Mouse (Mus musculus): Measurements from ENCODE around the gene Galnt12.
"Not testable (repeated sequence)": the region's sequence is repeated elsewhere in the genome, so short reads cannot be mapped to it uniquely, and the experiment has no call there.

Galnt12 gene

DNA sequence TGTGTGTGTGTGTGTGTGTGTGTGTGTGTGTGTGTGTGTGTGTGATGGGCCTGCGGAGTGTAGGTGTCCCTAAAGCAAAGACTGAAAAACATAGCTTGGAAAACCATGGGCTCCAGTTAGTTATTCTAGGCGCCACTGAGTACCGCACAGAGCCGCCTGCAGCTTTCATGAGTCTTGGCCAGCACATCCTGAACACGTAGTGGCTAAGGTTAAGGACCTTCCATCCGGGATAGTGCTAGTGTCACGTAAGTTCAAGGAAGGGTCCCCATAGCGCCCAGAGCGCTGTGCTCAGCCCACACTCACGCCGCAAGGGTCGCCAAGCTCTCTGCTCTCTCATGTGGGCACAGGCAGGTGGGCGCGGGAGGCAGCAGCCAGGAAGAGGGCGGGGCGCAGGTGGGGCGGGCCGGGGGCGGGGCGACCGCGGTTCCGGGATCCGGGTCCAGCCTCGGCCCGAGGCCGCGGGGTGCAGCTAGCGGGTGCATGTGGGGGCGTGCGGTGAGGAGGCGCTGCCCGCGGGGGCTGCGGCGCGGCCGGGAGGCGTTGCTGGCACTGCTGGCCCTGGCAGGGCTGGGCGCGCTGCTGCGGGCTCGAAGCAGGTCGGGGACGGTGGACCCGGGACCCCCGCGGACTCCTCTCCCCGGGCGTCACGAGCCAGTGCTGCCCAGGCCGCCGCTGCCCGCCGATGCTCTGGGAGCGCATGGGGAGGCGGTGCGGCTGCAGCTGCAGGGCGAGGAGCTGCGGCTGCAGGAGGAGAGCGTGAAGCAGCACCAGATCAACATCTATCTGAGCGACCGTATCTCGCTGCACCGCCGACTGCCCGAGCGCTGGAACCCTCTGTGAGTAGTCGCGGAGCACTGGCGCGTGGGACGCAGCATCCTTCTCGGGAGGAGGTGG is at the start of gene Galnt12:
Gene Galnt12, plus strand, starts transcription at position 417 of the 894 bp plus-strand sequence.
- DNase-seq (ENCODE audit: low spot score) = peak; percentile 44

DNA sequence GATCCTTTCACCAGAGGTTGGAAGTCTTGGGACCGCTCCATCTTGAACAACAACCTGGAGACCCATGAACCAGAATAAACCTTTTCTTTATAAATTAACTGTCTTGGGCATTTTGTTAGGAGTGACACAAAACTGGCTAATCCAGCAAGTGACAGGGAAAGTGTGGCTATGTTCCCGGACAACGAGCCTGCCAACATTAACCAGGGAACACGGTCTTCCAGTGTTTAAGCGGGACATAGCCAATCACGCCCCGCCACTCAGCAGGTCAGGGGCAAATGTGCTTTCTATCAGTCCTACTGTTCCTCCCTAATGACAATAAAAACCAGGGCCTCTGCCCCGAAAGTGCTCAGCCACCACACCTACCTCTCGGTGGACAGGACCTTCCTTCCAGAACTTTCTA is 47.8 kb upstream of the Galnt12 start:
- DNase-seq (ENCODE audit: low spot score) = no peak

DNA sequence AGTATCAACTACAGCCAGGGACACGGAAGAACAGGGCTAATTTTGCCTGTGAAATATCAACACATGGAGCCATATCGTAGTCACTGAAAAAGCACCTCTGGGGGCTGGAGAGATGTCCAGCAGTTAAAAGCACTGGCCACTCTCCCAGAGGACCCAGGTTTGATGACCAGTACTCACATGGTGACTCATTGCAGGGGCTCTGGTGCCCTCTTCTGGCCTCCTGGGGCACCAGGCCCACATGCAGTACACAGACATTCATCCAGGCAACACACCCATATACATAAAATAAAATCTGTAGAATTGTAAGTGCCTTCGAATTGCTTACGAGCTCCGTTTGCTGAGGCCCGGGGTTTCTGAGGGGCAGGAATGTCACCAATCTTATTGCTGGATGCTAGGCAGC is 44.7 kb upstream of the Galnt12 start:
- no peak for DNase-seq (ENCODE audit: low spot score)

DNA sequence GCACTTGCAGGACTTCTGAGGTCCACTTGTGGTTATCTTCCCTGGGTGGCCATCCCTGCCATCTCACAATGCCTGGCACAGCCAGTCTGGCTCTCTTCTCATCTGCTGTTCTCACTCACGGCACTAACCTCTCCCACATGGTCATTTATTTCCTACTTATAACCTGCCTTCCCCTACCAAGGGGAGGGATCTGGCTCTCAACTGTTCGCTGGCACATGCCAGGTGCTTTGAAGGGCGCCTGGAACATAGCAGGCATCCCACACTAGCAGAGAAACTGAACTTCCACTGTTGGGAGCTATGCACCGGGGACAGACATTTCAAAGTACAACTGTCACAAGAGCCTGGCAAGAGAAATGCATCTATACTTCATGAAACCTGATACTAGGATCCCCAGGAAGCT is 43.9 kb upstream of the Galnt12 start:
- DNase-seq (ENCODE audit: low spot score) = no peak

DNA sequence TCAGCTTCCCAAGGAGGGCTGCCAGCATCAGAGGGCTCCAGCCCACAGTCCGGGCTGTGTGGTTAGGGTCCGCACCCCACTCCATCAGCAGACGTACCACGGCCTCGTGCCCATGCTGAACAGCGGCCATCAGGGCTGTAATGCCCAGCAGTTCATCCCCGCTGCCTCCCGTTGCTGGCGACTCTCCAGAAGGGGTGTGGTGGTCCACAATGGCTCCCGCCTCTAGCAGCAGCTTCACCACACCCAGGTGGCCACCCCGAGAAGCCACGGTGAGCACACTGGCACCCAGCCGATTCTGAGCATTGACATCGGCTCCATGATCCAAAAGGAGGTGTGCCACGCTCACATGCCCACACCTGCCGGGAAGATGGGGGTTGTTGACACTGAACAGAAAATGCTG is 42.5 kb upstream of the Galnt12 start:
- DNase-seq (ENCODE audit: low spot score) = no peak

DNA sequence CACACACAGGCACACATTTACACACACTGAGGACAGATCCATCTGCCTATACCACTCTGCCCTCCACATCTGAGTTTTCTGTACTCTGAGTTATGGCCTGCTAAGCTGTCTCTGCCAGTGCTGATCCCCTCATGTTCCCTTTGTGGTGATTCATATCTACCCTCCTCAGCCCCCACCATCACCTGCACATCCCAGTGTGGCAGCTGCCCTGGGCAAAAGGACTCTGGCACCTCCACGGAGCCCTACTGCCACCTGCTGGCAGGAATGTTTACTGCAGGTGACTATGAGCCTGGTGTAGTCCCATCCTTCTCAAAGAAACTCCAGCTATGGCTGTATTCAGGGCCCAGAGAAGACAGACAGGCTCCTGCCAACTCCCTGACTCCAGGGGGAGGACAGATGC is 41.5 kb upstream of the Galnt12 start:
- peak; percentile 72 for DNase-seq (ENCODE audit: low spot score)

DNA sequence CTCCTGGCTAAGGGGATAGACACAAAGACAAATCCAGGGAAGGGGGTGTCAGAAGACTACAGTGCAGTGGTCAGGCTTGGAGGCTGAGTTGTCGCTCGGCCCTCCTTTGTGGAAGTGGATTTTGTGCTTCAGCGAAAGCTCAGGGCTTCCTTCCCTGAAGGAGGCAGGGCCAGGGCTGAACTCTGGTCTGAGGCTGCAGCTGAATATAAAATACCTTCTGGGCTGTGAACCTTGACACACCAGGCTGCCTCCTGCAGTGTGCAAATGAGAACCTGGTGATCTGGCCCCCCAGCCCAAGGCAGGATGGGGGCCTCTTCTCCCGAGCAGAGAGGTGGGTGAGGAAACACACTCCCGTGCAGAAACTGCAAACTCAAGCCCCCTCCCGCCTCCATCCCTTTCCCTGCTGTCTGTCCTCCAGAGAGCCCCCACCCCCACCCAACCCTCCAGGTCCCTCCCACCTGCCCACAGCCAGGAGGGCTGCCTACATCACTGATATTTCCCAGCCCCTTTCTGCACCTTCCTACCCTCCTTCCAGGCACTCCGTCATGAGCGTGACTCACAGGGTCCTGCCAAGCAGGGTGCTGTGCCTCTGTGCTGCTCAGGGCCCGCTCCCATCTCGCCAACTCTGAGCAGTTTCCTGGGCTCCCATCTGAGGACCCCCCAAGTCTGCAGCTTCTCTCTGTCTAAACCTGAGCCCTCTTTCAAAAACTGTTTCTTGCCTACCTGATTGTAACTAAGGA is 40.9 kb upstream of the Galnt12 start:
- peak; percentile 36 for DNase-seq (ENCODE audit: low spot score)

DNA sequence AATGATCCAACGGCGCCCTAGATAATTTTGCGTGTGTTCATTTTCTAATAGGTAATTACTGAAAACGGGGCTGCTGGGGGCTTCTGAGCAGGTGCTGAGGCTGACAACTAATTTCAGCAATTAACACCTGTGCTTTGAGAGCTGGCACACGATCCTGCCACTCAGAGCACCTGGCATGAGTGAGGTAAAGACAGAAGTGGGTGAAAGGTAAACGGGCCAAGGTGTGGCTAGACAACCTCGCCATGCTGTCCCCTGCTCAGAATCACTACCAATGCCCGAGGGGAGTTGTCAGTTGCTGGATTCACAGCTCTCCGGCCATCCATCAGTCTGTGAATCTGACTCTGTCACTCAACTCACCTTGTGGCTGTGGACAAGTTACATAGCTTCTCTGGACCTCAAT is 39.8 kb upstream of the Galnt12 start:
- DNase-seq (ENCODE audit: low spot score) = no peak

DNA sequence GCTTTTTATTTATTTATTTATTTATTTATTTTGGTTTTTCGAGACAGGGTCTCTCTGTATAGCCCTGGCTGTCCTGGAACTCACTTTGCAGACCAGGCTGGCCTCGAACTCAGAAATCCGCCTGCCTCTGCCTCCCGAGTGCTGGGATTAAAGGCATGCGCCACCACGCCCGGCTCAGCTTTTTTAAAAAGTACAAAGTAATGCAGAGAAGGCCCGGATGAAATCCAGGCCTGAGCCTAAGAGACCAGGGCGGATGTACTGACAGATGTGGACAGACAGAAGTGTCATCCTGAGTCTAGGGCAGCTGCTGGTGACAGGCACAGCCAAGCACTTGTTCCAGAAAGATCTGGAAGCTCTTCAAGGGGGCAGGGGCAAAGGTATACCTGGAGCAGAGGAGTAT is 36.5 kb upstream of the Galnt12 start:
- not testable (repeated sequence) for DNase-seq (ENCODE audit: low spot score)

DNA sequence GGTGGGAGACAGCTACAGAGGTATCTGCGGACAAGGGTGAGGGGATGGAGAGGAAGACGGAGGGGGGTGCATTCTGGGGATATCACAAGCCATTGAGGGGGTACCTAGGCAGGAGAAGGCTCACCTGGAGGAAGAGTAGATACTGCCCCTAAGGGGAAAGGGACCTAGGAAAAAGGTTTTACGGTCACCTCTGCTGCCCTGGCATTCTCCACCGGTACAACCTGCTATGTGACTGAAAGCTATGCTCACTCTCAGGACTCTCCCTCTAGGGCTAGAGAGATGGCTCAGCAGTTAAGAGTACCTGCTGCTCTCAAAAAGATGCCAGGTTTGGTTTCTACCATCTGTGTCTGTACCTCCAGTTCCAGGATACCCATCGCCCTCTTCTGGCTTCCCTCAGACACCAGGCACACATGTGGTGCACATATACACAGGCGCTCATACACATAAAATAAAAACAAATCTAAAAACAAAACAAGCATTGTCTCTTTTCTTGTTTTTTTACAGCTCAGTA is 36.1 kb upstream of the Galnt12 start:
- no peak for DNase-seq (ENCODE audit: low spot score)

DNA sequence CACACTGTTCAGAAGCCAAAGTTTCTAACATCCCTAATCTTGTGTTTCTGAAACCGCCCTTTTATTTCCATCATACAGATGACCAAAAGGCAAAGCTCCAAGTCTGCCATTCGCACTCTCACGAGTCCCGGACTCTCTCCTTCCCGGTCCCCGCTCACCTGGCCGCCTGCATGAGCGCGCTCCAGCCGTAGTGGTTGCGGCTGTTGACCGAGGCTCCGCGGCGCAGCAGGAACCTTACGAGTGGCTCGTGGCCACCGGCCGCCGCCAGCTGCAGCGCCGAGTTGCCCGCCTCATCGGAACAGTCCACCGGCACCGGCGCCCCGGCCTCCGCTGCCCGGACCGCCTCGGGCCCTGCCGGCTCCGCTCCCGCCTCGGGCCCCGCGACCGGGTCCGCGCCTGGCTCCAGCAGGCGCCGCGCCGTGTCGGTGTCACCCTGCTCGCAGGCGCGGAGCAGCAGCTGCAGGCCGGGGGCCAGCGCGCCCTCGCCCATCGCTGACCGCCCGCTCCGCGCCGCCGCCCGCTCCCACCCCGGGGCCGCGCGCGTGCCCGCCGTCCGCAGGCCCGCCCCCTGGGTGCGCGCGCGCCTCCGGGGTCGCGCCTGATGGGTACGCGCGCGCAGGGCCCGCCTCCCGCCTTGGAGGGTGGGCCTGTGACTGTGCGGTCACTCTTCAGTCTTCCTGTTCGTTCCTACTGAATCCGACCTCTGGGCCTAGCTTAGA is 34.8 kb upstream of the Galnt12 start, which contains the start of gene Anks6:
Gene Anks6, minus strand, starts transcription at position 637 of the 719 bp plus-strand sequence.
- peak; percentile 72 for DNase-seq (ENCODE audit: low spot score)

DNA sequence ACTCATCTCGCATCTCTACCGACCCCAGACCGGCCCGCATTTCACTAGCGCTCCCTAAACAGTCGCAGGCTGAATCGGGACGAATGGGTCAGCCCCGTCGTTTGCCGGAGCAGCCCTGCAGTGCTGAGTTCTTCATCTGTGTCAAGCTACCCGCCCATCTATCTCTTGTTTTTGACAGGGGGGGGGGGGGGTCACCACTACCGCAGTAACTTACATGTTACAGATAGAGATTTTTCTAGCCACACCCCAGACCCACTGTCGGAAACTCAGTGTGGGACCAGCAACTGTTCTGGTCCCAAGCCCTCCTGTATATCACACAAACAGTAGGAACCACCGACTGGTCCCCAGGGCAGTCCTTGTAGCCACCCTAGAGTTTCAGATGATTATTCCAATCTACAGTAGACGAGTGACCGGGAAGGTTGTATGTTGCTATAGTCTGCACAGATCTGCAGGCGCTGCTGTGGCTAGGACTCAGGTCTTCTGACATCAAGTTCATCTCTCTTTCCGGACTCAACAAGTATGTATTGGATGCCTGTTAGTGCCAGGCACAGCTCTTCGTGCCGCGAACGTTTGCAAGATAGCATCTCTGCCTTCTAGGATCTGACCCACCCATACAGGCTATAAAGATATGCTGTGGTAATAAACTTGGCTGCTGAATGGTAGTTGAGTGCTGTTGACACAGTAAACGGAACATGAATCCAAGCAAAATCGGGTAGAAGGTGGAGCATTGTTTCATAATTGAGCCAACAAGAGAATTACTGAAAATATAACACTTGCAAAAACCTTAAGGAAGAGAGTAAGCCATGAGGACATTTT is 34.0 kb upstream of the Galnt12 start:
- DNase-seq (ENCODE audit: low spot score) = no peak

DNA sequence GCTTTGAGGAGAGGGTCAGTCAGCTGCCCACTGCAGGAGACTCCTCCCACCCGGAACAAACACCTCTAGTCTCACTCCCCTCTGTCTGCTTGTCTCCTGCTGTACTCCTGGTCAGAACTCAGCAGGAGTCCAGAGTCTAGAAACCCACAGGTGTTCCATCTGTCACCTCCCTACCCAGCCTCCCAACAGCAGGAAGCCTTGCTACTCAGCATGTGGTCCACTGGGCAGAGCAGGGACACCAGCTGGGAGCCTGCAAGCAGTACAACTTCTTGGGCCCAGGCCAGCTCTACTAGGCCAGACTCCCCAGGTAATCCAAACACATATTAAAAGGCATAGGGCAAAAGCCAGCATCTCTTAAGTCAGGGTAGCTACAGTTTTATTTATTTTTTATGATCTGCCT is 30.8 kb upstream of the Galnt12 start:
- peak; percentile 26 for DNase-seq (ENCODE audit: low spot score)

DNA sequence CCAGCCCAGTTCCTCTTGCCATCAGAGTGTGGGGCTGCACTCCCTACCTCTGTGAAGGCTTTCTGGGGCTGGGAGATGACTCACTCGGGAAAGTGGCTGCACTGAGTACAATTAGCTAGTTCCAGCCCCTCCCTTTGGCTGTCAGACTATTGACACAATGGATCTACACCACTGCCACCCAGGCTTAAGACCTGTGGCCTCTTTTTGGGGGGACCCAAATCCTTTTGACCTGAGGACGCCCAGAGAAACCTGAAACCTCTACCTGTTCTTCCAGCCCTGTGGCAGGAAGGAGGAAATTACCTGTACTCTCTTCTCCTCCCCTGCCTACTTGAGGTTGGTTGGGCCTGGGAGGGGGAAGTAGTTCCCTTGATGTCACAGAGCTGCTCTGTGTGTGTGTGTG is 16.7 kb upstream of the Galnt12 start:
- DNase-seq (ENCODE audit: low spot score) = no peak

DNA sequence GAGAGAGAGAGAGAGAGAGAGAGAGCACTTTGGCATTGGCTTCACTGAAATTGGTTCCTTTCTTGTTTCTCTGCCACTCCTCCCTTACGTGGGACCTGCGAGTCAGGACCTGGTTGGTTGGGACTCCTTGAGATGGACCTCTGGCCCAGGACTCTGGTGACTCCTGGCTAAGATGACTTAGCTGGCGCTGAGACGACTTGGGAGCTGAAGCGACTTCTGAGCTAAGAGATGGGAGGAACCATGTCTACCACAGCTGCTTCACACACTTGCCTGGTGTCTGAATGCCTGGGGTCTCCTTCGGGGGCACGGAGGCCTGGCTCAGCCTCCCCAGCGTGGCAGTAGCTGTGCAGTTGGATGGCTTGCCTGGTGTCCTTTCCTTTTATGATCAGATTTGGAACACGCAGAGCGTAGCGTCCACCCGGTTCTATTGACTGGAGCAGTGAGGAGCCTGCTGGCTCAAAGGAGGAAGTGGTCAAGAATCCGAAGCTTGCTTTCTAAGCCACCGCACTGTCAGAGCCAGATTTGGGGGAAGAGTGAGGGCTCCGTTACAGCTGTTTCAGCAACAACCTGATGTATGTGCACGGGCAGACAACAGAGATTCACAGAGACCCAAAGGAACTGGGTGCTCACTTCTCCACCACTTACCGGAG is 11.6 kb upstream of the Galnt12 start:
- no peak for DNase-seq (ENCODE audit: low spot score)

DNA sequence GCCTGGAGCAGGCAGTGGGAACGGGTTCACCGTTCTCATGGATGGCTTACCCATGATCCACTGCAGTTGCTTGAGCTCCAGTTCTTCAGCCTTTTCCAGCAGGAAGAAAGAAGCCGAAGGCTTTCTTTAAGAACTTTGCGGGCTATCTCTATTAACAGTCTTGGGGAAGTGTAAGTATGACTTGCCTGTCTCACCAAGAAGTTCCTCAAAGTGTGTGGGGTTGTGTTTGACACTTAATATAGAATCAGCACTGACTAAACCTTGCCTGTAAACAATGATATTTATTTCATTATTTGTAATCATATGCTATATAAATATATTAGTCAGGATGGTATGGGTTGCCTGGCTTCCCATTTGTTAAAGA is 11.1 kb upstream of the Galnt12 start:
- DNase-seq (ENCODE audit: low spot score) = no peak

DNA sequence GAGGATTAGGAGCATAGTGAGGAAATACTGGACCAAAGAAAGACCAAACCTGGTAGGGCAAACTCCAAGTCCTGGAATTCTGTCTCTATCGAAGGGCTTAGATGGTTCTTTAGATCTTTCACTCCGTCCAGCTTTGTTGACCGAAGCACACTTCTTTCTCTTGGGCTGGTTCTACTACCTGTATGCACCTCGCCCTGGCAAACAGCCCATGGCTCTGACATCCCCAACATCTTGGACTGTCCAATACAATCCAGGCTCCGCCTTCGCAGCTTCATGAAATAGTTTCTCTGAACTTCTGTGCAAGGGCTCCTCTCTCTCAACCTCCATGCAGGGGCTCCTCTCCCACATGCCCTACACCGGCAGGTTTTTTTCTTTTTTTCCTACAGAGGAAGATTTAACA is 7.9 kb upstream of the Galnt12 start:
- DNase-seq (ENCODE audit: low spot score) = no peak

DNA sequence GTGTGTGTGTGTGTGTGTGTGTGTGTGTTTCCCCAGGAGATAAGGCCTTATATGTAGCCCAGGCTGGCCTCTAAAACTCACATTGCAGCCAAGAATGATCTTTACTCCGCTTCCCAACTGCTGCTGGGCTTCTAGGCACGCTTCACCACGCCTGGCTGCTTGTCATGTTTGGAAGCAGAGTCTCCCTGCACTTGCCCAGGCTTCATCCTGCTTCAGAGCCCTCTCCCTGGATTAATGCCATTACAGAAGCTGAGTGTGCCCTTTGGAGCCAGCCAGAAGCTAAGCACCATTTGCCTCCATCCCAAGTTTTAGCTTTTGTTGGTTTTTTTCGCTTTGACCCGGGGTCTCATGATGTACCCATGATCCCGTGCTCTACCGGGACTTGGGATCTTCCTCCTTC is 3.0 kb upstream of the Galnt12 start:
- DNase-seq (ENCODE audit: low spot score) = no peak

DNA sequence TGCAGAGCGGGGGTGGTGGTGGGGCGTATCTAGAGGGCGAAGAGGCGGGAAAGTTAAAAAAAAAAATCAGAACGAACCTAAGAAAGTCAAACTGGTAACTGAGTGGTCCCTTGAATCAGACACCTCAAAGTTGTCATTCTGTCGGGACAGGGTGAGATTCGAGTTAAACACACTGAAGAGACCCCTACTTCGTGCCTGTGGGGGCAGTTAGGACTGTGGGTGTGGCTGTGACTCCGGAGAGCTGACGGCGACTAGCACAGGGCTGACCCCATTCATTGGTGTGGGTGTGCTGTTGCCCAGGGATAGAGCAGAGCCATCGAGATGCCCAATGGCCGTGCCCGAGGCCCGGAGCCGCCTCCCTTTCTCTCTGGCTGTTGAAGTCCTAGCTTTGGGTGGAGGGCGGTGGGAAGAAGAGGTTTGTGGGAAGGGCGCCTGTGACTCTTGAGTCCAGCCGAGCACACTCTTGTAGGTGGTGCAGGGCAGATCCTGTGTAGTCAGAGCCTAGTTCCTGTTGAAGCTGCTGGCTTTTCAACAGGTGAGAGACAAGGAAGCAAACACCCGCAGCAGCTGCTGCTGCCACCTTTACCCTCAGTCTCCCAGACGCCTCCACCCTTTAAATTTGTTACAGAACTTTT is 795 bp downstream of the Galnt12 start:
- DNase-seq (ENCODE audit: low spot score) = peak; percentile 2

DNA sequence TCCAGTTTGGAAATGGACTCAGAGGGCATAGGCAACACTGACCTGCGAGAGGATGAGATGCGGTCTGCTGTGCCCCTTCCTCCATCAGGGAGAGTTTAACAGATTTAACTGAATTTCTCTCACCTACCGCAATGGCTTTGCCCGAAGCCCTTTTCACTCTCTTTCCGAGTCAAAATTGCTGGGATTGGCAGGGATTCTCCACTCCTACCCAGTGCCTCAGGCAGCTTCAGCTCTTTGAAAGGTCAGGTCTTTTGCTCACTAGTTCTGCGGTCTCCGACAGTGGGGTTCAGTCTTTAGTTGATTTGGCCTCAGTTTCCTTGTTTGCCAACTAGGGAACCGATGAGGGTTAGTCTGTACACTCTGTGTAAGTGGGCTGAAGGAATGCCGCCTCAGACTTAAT is 1.5 kb downstream of the Galnt12 start:
- no peak for DNase-seq (ENCODE audit: low spot score)

DNA sequence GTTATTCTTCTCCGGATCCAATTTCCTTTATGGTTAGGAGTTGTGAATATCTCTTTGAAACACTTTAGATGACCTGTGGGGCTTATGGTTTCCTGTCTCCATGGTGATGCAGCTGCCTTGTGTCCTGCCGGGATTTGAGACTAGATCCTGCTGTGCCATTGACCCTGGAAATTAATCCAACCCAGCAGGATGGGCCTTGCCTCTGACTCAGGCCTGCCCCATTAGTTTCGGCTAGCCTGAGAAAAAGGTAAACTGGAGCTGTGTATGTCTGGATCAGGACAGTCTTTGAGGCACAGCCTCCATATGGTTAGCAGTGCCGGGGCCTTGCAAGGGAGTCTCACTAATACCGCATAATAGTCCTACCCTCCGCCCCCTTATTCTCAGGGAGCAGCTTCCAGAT is 1.9 kb downstream of the Galnt12 start:
- no peak for DNase-seq (ENCODE audit: low spot score)

Data from yolk sac, embryonic 10.5 days (tissue).